Mouse (Mus musculus): ENCODE measurements at regions not wholly inside any gene's neighbourhood (a gene's known extent, or its start where the extent isn't known, plus 50 kb on each side); places are given as distances from the start of the nearest gene placed in this dataset.

DNA sequence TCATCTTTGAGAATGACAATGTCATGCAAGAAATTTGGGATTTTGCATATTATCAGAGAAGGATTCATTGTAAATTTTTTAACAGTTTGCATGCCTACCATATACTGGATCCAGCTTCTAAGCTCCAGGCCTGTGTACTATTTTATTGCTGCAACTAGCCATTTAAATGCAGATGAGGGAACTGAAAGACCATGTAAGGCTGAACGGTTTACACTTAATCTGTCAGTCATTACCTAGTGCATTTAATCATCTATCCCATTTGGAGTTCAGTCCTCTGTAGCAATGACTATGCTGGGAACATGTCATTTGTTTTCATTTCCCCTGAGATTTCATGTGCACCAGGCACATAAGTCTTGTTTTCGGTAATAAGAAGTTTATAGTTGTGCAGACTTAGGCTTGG lies 631.8 kb upstream of the Gm21961 start:
- TF ChIP-seq HCFC1 (IDR thresholded peaks at IDR 0.05; ENCODE audit: borderline replicate concordance, insufficient read depth, low read length) (no peak), ZNF384 (IDR thresholded peaks at IDR 0.05; ENCODE audit: low read depth, low read length) (no peak), ZC3H11A (IDR thresholded peaks at IDR 0.05; ENCODE audit: borderline replicate concordance, low read depth, low read length) (no peak), CHD2 (IDR thresholded peaks at IDR 0.05; ENCODE audit: low read depth, low read length) (no peak)

All from ES-E14 (cell line).